Mouse (Mus musculus): ENCODE results near the gene Flrt2. TPM values are rescaled to one million over a fixed set of nuclear protein-coding genes. Genes with fewer than 3 reads are reported as not detected.

Gene Flrt2
- total RNA-seq, 1 experiment from 2014 or later, result not detected

- no peak for ATAC-seq (ENCODE audit: extremely low read depth, insufficient number of reproducible peaks, low FRiP score, poor library complexity, severe bottlenecking)
Observed at GRCm38 (mm10) chr12:95705006-95705405, 13.0 kb downstream of the Flrt2 start.

DNA sequence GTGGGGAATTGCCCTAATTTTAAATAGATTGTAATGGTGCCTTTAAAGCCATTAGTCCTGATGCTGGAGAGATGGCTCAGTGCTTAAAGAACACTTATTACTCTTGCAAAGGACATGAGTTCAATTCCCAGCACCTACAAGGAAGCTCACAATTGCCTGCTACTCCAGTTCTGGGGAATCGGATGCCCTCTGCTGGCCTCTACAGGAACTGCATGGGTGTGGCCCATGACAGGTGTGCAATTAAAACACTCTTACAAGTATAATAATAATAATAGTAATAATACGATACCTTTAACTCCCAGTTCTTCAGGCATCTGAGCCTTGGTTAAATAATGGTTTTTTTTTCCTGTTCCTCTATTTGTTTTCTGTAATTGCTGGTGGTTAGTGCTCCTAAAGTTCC is 31.2 kb downstream of the Flrt2 start:
- ATAC-seq (ENCODE audit: extremely low read depth, insufficient number of reproducible peaks, low FRiP score, poor library complexity, severe bottlenecking), result no peak

- no peak for ATAC-seq (ENCODE audit: extremely low read depth, insufficient number of reproducible peaks, low FRiP score, poor library complexity, severe bottlenecking)
Observed at GRCm38 (mm10) chr12:95734075-95734474, 42.0 kb downstream of the Flrt2 start.

- ATAC-seq (ENCODE audit: extremely low read depth, insufficient number of reproducible peaks, low FRiP score, poor library complexity, severe bottlenecking), result no peak
Observed at GRCm38 (mm10) chr12:95737571-95737970, 45.5 kb downstream of the Flrt2 start.

DNA sequence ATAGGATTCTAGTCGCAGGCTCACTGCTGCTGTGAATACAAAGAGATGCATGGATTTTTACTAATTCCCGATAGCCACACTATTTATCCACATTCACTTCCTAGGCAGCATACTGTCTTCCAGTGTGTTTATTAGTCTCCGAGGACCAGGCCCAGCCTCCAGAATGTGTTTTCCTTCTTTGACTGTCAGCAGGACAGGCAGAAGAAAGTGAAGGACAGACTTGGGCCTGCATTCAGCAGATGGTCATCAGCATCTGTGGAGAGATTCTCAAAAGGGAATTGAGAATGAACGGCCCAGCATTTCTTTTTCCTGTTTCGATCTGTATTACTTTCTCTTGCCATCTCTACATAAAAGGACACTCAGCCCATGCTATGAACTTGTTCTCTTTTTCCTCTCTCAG is 46.0 kb downstream of the Flrt2 start:
- no peak for ATAC-seq (ENCODE audit: extremely low read depth, insufficient number of reproducible peaks, low FRiP score, poor library complexity, severe bottlenecking)

DNA sequence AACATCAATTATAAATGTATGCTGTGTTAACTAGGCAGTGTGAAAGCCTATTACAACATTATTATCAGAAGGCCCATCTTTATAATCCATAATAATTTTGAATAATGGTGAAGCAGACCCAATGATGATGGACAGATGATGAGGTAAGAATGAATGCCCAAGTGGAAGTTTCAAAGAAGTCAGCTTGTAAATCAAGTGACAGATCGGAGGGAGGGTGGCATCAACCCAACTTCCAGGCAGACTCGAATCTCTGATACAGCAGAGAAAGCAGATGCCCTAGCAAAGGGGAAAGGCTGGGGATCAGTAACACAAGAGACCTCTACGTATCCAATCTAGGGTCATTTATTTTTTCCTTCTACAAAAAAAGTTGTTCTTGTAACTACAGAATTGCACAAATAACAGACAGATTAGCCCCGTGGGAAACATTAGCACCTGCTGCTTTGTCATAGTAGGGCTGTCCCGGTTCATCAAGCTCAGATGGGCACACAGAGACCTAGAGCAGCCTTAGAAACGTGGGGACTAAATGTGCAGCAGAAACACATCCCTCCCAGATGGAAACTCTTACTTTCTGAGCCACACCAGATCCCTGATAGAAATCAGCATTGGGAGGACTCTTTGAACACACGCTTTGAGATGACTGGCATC is 46.6 kb downstream of the Flrt2 start:
- no peak for ATAC-seq (ENCODE audit: extremely low read depth, insufficient number of reproducible peaks, low FRiP score, poor library complexity, severe bottlenecking)

- no peak for ATAC-seq (ENCODE audit: extremely low read depth, insufficient number of reproducible peaks, low FRiP score, poor library complexity, severe bottlenecking)
Observed at GRCm38 (mm10) chr12:95739739-95740138, 47.7 kb downstream of the Flrt2 start.

GRCm38 (mm10) chr12:95741296-95741695 is 49.3 kb downstream of the Flrt2 start:
- ATAC-seq (ENCODE audit: extremely low read depth, insufficient number of reproducible peaks, low FRiP score, poor library complexity, severe bottlenecking), result no peak

- ATAC-seq (ENCODE audit: extremely low read depth, insufficient number of reproducible peaks, low FRiP score, poor library complexity, severe bottlenecking), result no peak
Observed at GRCm38 (mm10) chr12:95744307-95744706, 52.3 kb downstream of the Flrt2 start.

- no peak for ATAC-seq (ENCODE audit: extremely low read depth, insufficient number of reproducible peaks, low FRiP score, poor library complexity, severe bottlenecking)
Observed at GRCm38 (mm10) chr12:95746856-95747579, 55.0 kb downstream of the Flrt2 start.

- ATAC-seq (ENCODE audit: extremely low read depth, insufficient number of reproducible peaks, low FRiP score, poor library complexity, severe bottlenecking), result no peak
Observed at GRCm38 (mm10) chr12:95748760-95749159, 56.7 kb downstream of the Flrt2 start.

- no peak for ATAC-seq (ENCODE audit: extremely low read depth, insufficient number of reproducible peaks, low FRiP score, poor library complexity, severe bottlenecking)
Observed at GRCm38 (mm10) chr12:95749248-95749647, 57.2 kb downstream of the Flrt2 start.

- no peak for ATAC-seq (ENCODE audit: extremely low read depth, insufficient number of reproducible peaks, low FRiP score, poor library complexity, severe bottlenecking)
Observed at GRCm38 (mm10) chr12:95759212-95759746, 67.3 kb downstream of the Flrt2 start.

- ATAC-seq (ENCODE audit: extremely low read depth, insufficient number of reproducible peaks, low FRiP score, poor library complexity, severe bottlenecking), result no peak
Observed at GRCm38 (mm10) chr12:95765255-95765654, 73.2 kb downstream of the Flrt2 start.

DNA sequence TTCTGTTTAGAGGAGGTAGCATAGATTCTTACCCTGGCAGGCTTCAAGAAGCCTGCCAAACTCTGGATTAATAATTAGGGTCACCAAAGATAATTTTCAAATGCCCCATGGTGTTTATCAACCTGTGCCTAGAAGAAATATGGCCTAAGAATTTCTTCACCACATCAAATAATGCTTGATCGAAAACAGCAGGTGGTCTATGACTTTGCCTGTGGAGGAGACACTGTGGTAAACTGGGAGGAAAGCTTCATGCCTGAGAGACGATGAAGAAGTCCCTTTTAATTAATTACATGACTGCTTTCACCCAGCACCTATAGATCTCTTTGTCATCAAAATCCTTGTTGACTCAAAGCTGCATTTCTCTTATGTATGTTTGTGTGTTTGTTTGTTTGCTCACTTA is 77.0 kb downstream of the Flrt2 start:
- no peak for ATAC-seq (ENCODE audit: extremely low read depth, insufficient number of reproducible peaks, low FRiP score, poor library complexity, severe bottlenecking)

DNA sequence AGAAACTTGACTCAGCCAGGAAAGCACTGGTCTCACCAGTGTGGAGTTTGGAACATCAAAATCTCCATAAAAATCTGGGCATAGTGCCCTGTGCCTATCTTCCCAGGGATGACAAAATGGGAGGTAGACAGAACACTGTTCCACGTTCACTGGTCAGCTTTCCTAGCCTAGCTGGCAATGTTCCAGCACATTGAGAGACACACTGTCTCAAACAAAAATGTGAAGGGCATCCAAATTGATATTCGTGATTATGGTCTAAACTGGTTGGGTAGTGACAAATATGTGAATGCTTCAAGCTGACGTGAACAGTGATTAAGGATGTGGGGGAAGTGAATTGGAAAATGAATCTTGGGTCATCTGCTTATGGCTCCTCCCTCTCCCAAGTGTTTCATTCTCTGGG is 78.2 kb downstream of the Flrt2 start:
- no peak for ATAC-seq (ENCODE audit: extremely low read depth, insufficient number of reproducible peaks, low FRiP score, poor library complexity, severe bottlenecking)

DNA sequence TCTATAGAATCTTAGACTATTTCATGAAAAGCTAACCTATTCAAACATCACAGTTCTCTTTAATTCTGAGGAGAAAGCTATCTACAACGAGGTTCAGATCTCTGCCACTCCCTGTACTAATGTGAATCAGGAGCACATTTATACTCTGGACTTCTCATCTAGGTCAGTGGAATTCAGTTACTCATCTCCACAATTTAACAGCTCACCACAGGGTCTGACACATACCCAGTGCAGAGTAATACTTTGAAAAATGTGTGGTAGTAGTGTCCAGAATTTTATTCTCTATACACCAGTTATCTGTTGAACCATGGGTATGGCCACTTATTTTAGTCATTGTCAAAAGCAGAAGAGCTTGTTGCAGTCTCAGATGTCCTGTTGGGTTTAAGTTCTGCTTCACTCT is 98.1 kb downstream of the Flrt2 start:
- ATAC-seq (ENCODE audit: extremely low read depth, insufficient number of reproducible peaks, low FRiP score, poor library complexity, severe bottlenecking), result no peak

- no peak for ATAC-seq (ENCODE audit: extremely low read depth, insufficient number of reproducible peaks, low FRiP score, poor library complexity, severe bottlenecking)
Observed at GRCm38 (mm10) chr12:95816660-95817059, 124.6 kb downstream of the Flrt2 start.
